Mouse (Mus musculus): Measurements from ENCODE around the gene Lgals9.

Lgals9 gene

GRCm38 (mm10) chr11:78916410-78916809, 68.3 kb downstream of the Lgals9 start:
- no peak for DNase-seq

- DNase-seq = no peak
Observed at GRCm38 (mm10) chr11:78915473-78915872, 69.3 kb downstream of the Lgals9 start.
